Mouse (Mus musculus): ENCODE measurements at regions not wholly inside any gene's neighbourhood (a gene's known extent, or its start where the extent isn't known, plus 50 kb on each side); places are given as distances from the start of the nearest gene placed in this dataset.
A peak's percentile ranks its signal among the peaks of the same experiment; 100 is the strongest.

- DNase-seq (ENCODE audit: extremely low read depth, low read depth): no peak
These were observed 113.1 kb downstream of the Cd55b start for GRCm38 (mm10) chr1:130309746-130310145.

- DNase-seq (ENCODE audit: extremely low read depth, low read depth): no peak
These were observed 120.9 kb downstream of the Cd55b start for GRCm38 (mm10) chr1:130301828-130302386.

DNA sequence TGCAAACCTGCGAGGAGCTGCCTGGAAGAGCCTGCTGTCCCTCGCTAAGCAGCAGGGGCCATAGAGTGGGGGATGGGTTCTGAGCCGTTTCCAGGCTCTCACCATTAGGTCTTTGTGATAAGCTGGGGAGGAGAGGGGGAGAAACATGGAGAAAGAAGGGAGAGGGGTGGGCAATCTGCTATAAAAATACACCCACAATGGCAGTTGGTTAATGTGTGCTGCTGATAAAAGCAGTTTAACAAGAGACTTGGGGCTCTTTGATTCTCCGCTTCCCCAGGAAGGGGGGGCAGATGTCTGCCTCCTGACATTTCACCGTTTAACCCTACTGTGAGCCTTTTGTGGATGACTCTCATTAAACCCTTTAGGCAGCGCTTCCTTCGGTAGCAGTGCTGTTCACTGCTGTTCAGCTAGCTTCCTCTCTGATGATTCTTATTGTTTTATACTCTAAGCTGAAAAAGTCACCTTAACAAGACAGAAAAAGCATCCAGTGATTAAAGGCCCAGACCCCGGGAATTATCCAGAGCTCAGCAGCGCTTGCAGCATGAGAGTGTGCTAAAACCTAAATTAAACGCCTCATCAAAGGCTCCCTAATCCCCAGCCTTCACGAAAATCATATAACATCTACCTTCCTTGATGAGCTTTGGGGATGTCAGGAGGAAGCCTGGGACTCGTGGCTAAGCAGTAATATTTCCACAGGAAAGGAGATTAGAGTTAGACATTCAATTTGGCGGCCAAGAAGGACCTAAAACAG lies 122.6 kb downstream of the Cd55b start:
- peak; percentile 84 for DNase-seq (ENCODE audit: extremely low read depth, low read depth)

GRCm38 (mm10) chr1:130299641-130300040 lies 123.2 kb downstream of the Cd55b start:
- DNase-seq (ENCODE audit: extremely low read depth, low read depth): no peak

DNA sequence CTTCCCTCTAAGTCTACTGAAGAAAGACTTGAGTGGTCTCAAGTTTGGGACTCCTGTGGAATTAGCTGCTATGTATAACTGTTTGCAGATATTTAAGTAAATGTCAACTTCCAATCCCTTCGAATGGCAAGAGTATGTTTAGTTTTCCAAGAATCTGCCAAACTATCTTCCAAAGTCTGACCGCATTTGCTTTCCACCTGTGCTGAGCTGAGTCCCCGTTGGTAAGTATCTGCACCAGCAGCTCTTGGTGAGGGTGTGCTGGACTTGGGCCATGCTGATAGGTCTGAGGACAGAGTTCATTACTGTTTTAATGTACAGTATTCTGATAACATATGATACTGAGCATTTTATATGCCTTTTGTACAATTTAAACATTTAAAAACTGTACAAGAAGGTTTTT lies 123.7 kb downstream of the Cd55b start:
- no peak for DNase-seq (ENCODE audit: extremely low read depth, low read depth)

GRCm38 (mm10) chr1:130298636-130299035 lies 124.2 kb downstream of the Cd55b start:
- no peak for DNase-seq (ENCODE audit: extremely low read depth, low read depth)

DNA sequence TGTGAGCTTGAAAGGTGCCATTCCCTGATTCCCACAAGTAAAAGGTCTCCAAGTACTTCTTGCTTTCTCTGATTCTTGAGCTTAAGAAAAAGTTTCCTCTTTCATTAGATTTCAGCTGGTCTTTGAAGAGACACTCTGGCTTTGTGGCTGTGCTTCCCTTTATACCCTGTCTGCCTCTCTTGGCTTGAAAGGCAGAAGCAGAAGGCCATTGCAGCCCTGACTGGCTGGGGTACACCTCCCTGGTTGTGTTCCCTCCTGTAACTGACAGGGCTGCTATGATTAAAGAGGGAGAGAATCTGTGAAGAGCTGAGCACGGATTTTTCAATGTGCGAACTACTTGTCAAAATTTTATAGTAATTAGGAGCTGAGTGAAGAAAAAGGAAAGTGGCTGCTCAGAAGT lies 125.3 kb downstream of the Cd55b start:
- DNase-seq (ENCODE audit: extremely low read depth, low read depth): no peak

- no peak for DNase-seq (ENCODE audit: extremely low read depth, low read depth)
These were observed 136.9 kb downstream of the Cd55b start for GRCm38 (mm10) chr1:130285882-130286281.

DNA sequence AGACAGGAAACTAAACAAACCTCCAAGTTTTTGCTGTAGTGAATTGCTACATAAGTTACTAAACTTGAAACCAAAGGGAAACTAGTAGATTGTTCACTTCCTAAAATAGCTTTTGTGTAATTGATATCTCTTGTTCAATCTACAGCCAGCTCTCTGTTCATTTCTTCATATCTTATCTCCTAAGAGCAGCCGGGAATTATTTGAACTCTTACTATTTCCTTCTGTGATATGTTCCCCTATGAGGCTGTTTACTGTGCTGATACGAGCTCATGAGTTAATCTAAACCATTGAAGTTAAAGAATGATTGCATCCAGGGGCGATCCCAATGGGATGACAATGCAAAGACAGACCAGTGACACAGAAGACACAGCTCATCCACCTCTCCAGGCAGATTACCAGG lies 140.7 kb downstream of the Cd55b start:
- no peak for DNase-seq (ENCODE audit: extremely low read depth, low read depth)

GRCm38 (mm10) chr1:130279180-130279579 lies 143.6 kb downstream of the Cd55b start:
- no peak for DNase-seq (ENCODE audit: extremely low read depth, low read depth)

DNA sequence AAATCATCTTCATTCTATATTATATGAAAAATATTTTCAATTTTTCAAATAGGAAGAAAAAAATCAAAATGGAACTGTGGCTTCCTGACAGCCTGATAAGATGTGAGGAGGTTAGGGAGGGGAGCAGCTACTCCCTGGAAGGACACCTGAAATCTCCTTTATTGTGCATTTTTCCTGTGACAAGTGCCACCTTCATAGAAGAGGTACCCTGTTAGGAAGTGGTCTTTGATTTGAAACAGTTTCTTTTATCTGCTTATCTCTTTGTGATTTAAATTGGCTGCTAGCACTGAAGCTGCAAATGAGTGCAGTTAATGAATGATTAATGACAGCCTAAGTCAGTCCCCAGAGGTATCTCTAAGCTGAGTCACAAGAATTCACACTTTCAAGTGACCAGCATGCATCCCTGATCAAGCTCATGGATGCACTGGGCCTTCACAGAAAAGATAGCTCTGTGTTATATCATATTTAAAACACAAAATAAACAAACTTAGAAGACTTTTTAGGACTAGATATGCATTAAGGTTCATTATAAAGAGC lies 144.7 kb downstream of the Cd55b start:
- no peak for DNase-seq (ENCODE audit: extremely low read depth, low read depth)

GRCm38 (mm10) chr1:130276885-130277284 lies 145.9 kb downstream of the Cd55b start:
- no peak for DNase-seq (ENCODE audit: extremely low read depth, low read depth)

- no peak for DNase-seq (ENCODE audit: extremely low read depth, low read depth)
These were observed 146.8 kb downstream of the Cd55b start for GRCm38 (mm10) chr1:130276005-130276404.

DNA sequence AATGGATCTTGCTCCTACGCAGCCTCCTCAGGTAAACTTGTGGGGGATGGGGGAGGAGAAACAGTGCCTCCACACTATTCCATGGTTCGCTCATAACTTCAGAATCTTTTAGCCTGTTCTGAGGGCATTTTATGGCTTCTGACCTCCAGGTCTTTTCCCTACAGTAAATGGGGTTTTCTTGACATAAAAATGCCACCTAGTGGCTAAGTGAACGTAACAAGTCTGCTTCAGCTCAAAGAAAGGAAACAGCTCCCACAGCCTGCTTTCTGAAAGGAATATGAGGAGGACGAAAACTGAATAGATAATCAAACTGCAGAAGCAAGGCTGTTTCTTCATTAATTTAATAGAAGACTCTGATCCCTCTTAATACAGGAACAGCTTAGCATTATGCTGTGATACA lies 148.3 kb downstream of the Cd55b start:
- no peak for DNase-seq (ENCODE audit: extremely low read depth, low read depth)

DNA sequence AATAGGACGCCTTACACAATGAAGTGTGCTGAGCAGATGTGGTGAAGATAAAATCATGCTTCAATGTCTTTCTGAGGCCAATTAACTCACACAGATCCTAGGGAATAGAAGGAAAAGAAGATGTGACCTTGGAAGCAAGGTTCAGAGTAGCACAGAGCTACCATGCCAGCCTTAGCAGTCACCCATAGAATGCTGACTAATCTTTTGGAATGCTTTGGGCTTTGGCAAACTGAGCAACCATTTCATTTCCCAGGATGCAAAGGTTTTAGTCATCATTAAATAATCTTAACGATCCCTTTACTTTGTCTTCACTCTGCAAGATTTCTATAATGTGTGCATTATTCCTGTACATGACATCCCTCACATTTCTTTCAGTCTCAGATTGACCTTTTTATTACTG lies 152.4 kb downstream of the Cd55b start:
- no peak for DNase-seq (ENCODE audit: extremely low read depth, low read depth)

Measured in MEL-GATA-1-ER (cell line).